Mouse (Mus musculus) kidney, postnatal 36 days (tissue): ENCODE results near the gene Grhl3.

ENCODE experiments used
- DNase-seq, 2 experiments: peaks; one replicate each; pipeline ENCODE4 v3.0.0; 2021 to 2022; ENCODE audit warnings: mixed read lengths in 2 of 2

Gene Grhl3

GRCm38 (mm10) chr4:135572276-135572675 lies 1.2 kb downstream of the Grhl3 start:
- no peak for DNase-seq

GRCm38 (mm10) chr4:135571037-135571550 lies 2.3 kb downstream of the Grhl3 start:
- no peak for DNase-seq

GRCm38 (mm10) chr4:135570152-135571036 lies 3.0 kb downstream of the Grhl3 start:
- DNase-seq = peak; percentile 46 to 64

- DNase-seq = peak; percentile 40 to 58
These were observed 4.2 kb downstream of the Grhl3 start for GRCm38 (mm10) chr4:135569201-135569600.

GRCm38 (mm10) chr4:135567484-135567883 lies 5.9 kb downstream of the Grhl3 start:
- DNase-seq = no peak

GRCm38 (mm10) chr4:135567042-135567441 lies 6.4 kb downstream of the Grhl3 start:
- DNase-seq = no peak

GRCm38 (mm10) chr4:135565400-135565799 lies 8.0 kb downstream of the Grhl3 start:
- peak; percentile 38 to 61 for DNase-seq

- DNase-seq = no peak
These were observed 9.6 kb downstream of the Grhl3 start for GRCm38 (mm10) chr4:135563794-135564193.

GRCm38 (mm10) chr4:135549323-135549722 lies 24.1 kb downstream of the Grhl3 start:
- DNase-seq = no peak

- DNase-seq = peak in 1 of 2 experiments; percentile 41
These were observed 24.8 kb downstream of the Grhl3 start for GRCm38 (mm10) chr4:135548521-135549077.

GRCm38 (mm10) chr4:135548108-135548507 lies 25.3 kb downstream of the Grhl3 start:
- no peak for DNase-seq

GRCm38 (mm10) chr4:135547551-135547950 lies 25.9 kb downstream of the Grhl3 start:
- DNase-seq = peak; percentile 32 to 39

- no peak for DNase-seq
These were observed 26.6 kb downstream of the Grhl3 start for GRCm38 (mm10) chr4:135546793-135547192.

GRCm38 (mm10) chr4:135546008-135546407 lies 27.4 kb downstream of the Grhl3 start:
- DNase-seq = no peak

GRCm38 (mm10) chr4:135545080-135545511 lies 28.3 kb downstream of the Grhl3 start:
- DNase-seq = peak; percentile 29 to 40

- DNase-seq = peak in 1 of 2 experiments; percentile 33
These were observed 29.1 kb downstream of the Grhl3 start for GRCm38 (mm10) chr4:135544284-135544683.

GRCm38 (mm10) chr4:135540057-135540456 lies 33.4 kb downstream of the Grhl3 start:
- no peak for DNase-seq

- no peak for DNase-seq
These were observed 34.4 kb downstream of the Grhl3 start for GRCm38 (mm10) chr4:135539056-135539455.

- DNase-seq = no peak
These were observed 38.4 kb downstream of the Grhl3 start for GRCm38 (mm10) chr4:135535021-135535420.

- DNase-seq = no peak
These were observed 40.4 kb downstream of the Grhl3 start for GRCm38 (mm10) chr4:135533001-135533400.

- DNase-seq = no peak
These were observed 41.4 kb downstream of the Grhl3 start for GRCm38 (mm10) chr4:135531771-135532613.

- DNase-seq = no peak
These were observed 42.2 kb downstream of the Grhl3 start for GRCm38 (mm10) chr4:135531236-135531635.

- DNase-seq = no peak
These were observed 43.2 kb downstream of the Grhl3 start for GRCm38 (mm10) chr4:135530270-135530669.
